Mouse (Mus musculus) spleen, postnatal 14 days (tissue): Measurements from ENCODE around the gene Rorc.

Experiments used
- DNase-seq, 2 experiments: peaks; one replicate each; pipeline ENCODE4 v3.0.0; 2021 to 2022; ENCODE audit warnings: low spot score in 2 of 2

Rorc gene

GRCm38 (mm10) chr3:94430980-94431379 lies 58.4 kb downstream of the Rorc start:
- DNase-seq: no peak

GRCm38 (mm10) chr3:94434305-94434704 lies 61.7 kb downstream of the Rorc start:
- DNase-seq: no peak

GRCm38 (mm10) chr3:94436420-94436819 lies 63.8 kb downstream of the Rorc start:
- DNase-seq: no peak

GRCm38 (mm10) chr3:94441182-94441581 lies 68.6 kb downstream of the Rorc start:
- DNase-seq: no peak

GRCm38 (mm10) chr3:94442951-94443596 lies 70.5 kb downstream of the Rorc start, which contains the start of gene Mrpl9:
Mrpl9 (plus strand) TSS chr3:94443318.
- DNase-seq: peak; percentile 95 to 96

GRCm38 (mm10) chr3:94443597-94443964 lies 71.0 kb downstream of the Rorc start, which contains the start of gene Oaz3:
Oaz3 (minus strand) TSS chr3:94443915.
- DNase-seq: no peak
